Mouse (Mus musculus) embryonic facial prominence, embryonic 10.5 days (tissue): ENCODE data around the gene Hrct1. TPM values are rescaled to one million over a fixed set of nuclear protein-coding genes. Genes with fewer than 3 reads are reported as not detected.

Source experiments
- DNase-seq: peaks from one replicate; pipeline ENCODE4 v3.0.0-alpha.2; 2017; ENCODE audit warnings: low spot score
- H3K27ac ChIP-seq: fragments of 300-500 bp; sonication (generic); replicated peaks from 2 replicates; pipeline ENCODE4 v1.5.1; 2016; ENCODE audit warnings: mild to moderate bottlenecking
- H3K27me3 ChIP-seq: fragments of 300-500 bp; sonication (generic); replicated peaks from 2 replicates; pipeline ENCODE4 v1.6.1; 2016; ENCODE audit warnings: low read depth, mild to moderate bottlenecking; ENCODE audit not compliant: poor library complexity, severe bottlenecking
- H3K36me3 ChIP-seq: fragments of 300-500 bp; sonication (generic); replicated peaks from 2 replicates; pipeline ENCODE4 v1.6.1; 2016; ENCODE audit warnings: mild to moderate bottlenecking, moderate library complexity
- H3K4me1 ChIP-seq: fragments of 300-500 bp; sonication (generic); 2 replicates; pipeline ENCODE4 v1.6.1; 2016
- H3K4me3 ChIP-seq: fragments of 300-500 bp; sonication (generic); 2 replicates; pipeline ENCODE4 v1.5.1; 2016; ENCODE audit warnings: mild to moderate bottlenecking, moderate library complexity
- H3K9me3 ChIP-seq: fragments of 300-500 bp; sonication (generic); 2 replicates; pipeline ENCODE4 v1.6.1; 2016; ENCODE audit warnings: mild to moderate bottlenecking
- WGBS: fragments of 180-500 bp; shearing (Covaris S2); methylation state at CpG from one replicate; pipeline ENCODE4 v1.1.7; 2016; 5-methylcytosine and 5-hydroxymethylcytosine counted together
- polyA plus RNA-seq: library from polyadenylated mRNA; unstranded; fragments of >200 nt; fragmentation: Nextera tagmentation; extraction: Ambion mirVana; gene quantifications from 2 replicates; pipeline ENCODE4 v1.2.1, GENCODE M21; 2016

Gene Hrct1
- 0.14 TPM in 1 of 2 replicates, not detected in the other for polyA plus RNA-seq

GRCm38 (mm10) chr4:43726995-43727394 lies at the start of gene Hrct1:
Hrct1 (plus strand) TSS chr4:43727188.
- Histone ChIP-seq H3K36me3 (no peaks in the 10 kb centered on the region), H3K27ac (peak within 1 kb of the TSS; percentile 30; the same call in 1 of the 2 replicates), H3K9me3 (no peaks in the 10 kb centered on the region), H3K4me3 (no peak within 1 kb of the TSS), H3K27me3 (no peaks in the 10 kb centered on the region), H3K4me1 (peaks cover 39% of the 10 kb centered on the region)
- no peak for DNase-seq
- WGBS = 37% methylated on average over 3 of the region's 3 CpGs

- 88% methylated on average over 6 of the region's 6 CpGs for WGBS
Observed at GRCm38 (mm10) chr4:43678541-43678940, 48.4 kb upstream of the Hrct1 start.

GRCm38 (mm10) chr4:43679416-43680043 lies 47.5 kb upstream of the Hrct1 start:
- no peak for DNase-seq
- Histone ChIP-seq H3K4me3 (no peak overlapping the region), H3K9me3 (no peaks in the 10 kb centered on the region), H3K27ac (no peak overlapping the region), H3K36me3 (peaks cover 50% of the 10 kb centered on the region), H3K4me1 (no peaks in the 10 kb centered on the region), H3K27me3 (no peaks in the 10 kb centered on the region)
- WGBS = 87% methylated on average over 7 of the region's 7 CpGs

More at GRCm38 (mm10) chr4:43678541-43678940, 48.4 kb upstream of the Hrct1 start:
- no peaks in the 10 kb centered on the region for H3K9me3 ChIP-seq
- H3K27ac ChIP-seq = no peak overlapping the region
- peaks cover 57% of the 10 kb centered on the region for H3K36me3 ChIP-seq
- H3K4me3 ChIP-seq = no peak overlapping the region
- no peaks in the 10 kb centered on the region for H3K27me3 ChIP-seq
- 0 out of 2 replicates have a peak, but pooled peaks cover 1% of the 10 kb centered on the region for H3K4me1 ChIP-seq
- DNase-seq = no peak

- Histone ChIP-seq H3K4me3 (no peak overlapping the region), H3K9me3 (no peaks in the 10 kb centered on the region), H3K36me3 (peaks cover 25% of the 10 kb centered on the region), H3K27me3 (no peaks in the 10 kb centered on the region), H3K27ac (no peak overlapping the region), H3K4me1 (0 out of 2 replicates have a peak, but pooled peaks cover 2% of the 10 kb centered on the region)
- WGBS = 93% methylated on average over 17 of the region's 17 CpGs
- no peak for DNase-seq
Observed at GRCm38 (mm10) chr4:43690021-43690420, 37.0 kb upstream of the Hrct1 start.

- DNase-seq = no peak
- Histone ChIP-seq H3K9me3 (no peaks in the 10 kb centered on the region), H3K27me3 (no peaks in the 10 kb centered on the region), H3K4me1 (0 out of 2 replicates have a peak, but pooled peaks cover 8% of the 10 kb centered on the region), H3K4me3 (no peak overlapping the region), H3K27ac (no peak overlapping the region), H3K36me3 (peaks cover 15% of the 10 kb centered on the region)
- 83% methylated on average over 5 of the region's 5 CpGs for WGBS
Observed at GRCm38 (mm10) chr4:43691026-43691425, 36.0 kb upstream of the Hrct1 start.

- H3K4me3 ChIP-seq = no peak overlapping the region
- H3K27ac ChIP-seq = no peak overlapping the region
- no peaks in the 10 kb centered on the region for H3K27me3 ChIP-seq
- no peak for DNase-seq
- no peaks in the 10 kb centered on the region for H3K9me3 ChIP-seq
- H3K36me3 ChIP-seq = peaks cover 10% of the 10 kb centered on the region
- WGBS = 87% methylated on average over 5 of the region's 5 CpGs
- 0 out of 2 replicates have a peak, but pooled peaks cover 8% of the 10 kb centered on the region for H3K4me1 ChIP-seq
Observed at GRCm38 (mm10) chr4:43693806-43694241, 33.2 kb upstream of the Hrct1 start.

- Histone ChIP-seq H3K4me1 (0 out of 2 replicates have a peak, but pooled peaks cover 8% of the 10 kb centered on the region), H3K27me3 (no peaks in the 10 kb centered on the region), H3K9me3 (no peaks in the 10 kb centered on the region), H3K27ac (no peak overlapping the region; the same call in 1 of the 2 replicates), H3K4me3 (no peak overlapping the region), H3K36me3 (peaks cover 6% of the 10 kb centered on the region)
- no peak for DNase-seq
- WGBS = 77% methylated on average over 1 of the region's 1 CpGs
Observed at GRCm38 (mm10) chr4:43694439-43695248, 32.3 kb upstream of the Hrct1 start.

GRCm38 (mm10) chr4:43695249-43695671 lies 31.7 kb upstream of the Hrct1 start:
- WGBS = 36% methylated on average over 9 of the region's 9 CpGs

GRCm38 (mm10) chr4:43696561-43696960 lies 30.4 kb upstream of the Hrct1 start:
- Histone ChIP-seq H3K36me3 (no peaks in the 10 kb centered on the region), H3K27me3 (no peaks in the 10 kb centered on the region), H3K27ac (no peak overlapping the region), H3K4me3 (no peak overlapping the region), H3K4me1 (0 out of 2 replicates have a peak, but pooled peaks cover 8% of the 10 kb centered on the region), H3K9me3 (no peaks in the 10 kb centered on the region)
- 93% methylated on average over 13 of the region's 13 CpGs for WGBS
- no peak for DNase-seq

More at GRCm38 (mm10) chr4:43695249-43695671, 31.7 kb upstream of the Hrct1 start:
- Histone ChIP-seq H3K36me3 (no peaks in the 10 kb centered on the region; the same call in 1 of the 2 replicates), H3K27me3 (no peaks in the 10 kb centered on the region), H3K9me3 (no peaks in the 10 kb centered on the region), H3K4me1 (0 out of 2 replicates have a peak, but pooled peaks cover 8% of the 10 kb centered on the region), H3K27ac (no peak overlapping the region; the same call in 1 of the 2 replicates), H3K4me3 (no peak overlapping the region)
- no peak for DNase-seq

- no peaks in the 10 kb centered on the region for H3K4me1 ChIP-seq
- no peak within 1 kb of the TSS for H3K4me3 ChIP-seq
- no peak within 1 kb of the TSS for H3K27ac ChIP-seq
- no peak for DNase-seq
- 0 out of 2 replicates have a peak, but pooled peaks cover under 1% of the 10 kb centered on the region for H3K27me3 ChIP-seq
- H3K36me3 ChIP-seq = no peaks in the 10 kb centered on the region
- no peaks in the 10 kb centered on the region for H3K9me3 ChIP-seq
- 87% methylated on average over 6 of the region's 6 CpGs for WGBS
Observed at GRCm38 (mm10) chr4:43700707-43701106, 26.3 kb upstream of the Hrct1 start, which contains the start of gene Olfr70. Olfr70 (minus strand) TSS chr4:43700807.

- Histone ChIP-seq H3K36me3 (no peaks in the 10 kb centered on the region), H3K4me1 (no peaks in the 10 kb centered on the region; the same call in 1 of the 2 replicates), H3K27ac (no peak overlapping the region), H3K4me3 (no peak overlapping the region), H3K9me3 (no peaks in the 10 kb centered on the region), H3K27me3 (peaks cover 8% of the 10 kb centered on the region; the same call in 1 of the 2 replicates)
- no peak for DNase-seq
- 75% methylated on average over 6 of the region's 6 CpGs for WGBS
Observed at GRCm38 (mm10) chr4:43703439-43703838, 23.5 kb upstream of the Hrct1 start.

- Histone ChIP-seq H3K4me1 (no peaks in the 10 kb centered on the region; the same call in 1 of the 2 replicates), H3K4me3 (no peak overlapping the region), H3K9me3 (no peaks in the 10 kb centered on the region), H3K36me3 (no peaks in the 10 kb centered on the region), H3K27ac (no peak overlapping the region), H3K27me3 (peaks cover 8% of the 10 kb centered on the region; the same call in 1 of the 2 replicates)
- 83% methylated on average over 8 of the region's 8 CpGs for WGBS
- no peak for DNase-seq
Observed at GRCm38 (mm10) chr4:43703851-43704250, 23.1 kb upstream of the Hrct1 start.
